Mouse (Mus musculus) left cerebral cortex, adult 11 months (tissue): Measurements from ENCODE around the gene B9d2.
"Not testable (repeated sequence)": the region's sequence is repeated elsewhere in the genome, so short reads cannot be mapped to it uniquely, and the experiment has no call there.

Experiments used
- DNase-seq: peaks from one replicate; pipeline ENCODE4 v3.0.0; 2022; ENCODE audit warnings: low spot score

B9d2 gene

DNA sequence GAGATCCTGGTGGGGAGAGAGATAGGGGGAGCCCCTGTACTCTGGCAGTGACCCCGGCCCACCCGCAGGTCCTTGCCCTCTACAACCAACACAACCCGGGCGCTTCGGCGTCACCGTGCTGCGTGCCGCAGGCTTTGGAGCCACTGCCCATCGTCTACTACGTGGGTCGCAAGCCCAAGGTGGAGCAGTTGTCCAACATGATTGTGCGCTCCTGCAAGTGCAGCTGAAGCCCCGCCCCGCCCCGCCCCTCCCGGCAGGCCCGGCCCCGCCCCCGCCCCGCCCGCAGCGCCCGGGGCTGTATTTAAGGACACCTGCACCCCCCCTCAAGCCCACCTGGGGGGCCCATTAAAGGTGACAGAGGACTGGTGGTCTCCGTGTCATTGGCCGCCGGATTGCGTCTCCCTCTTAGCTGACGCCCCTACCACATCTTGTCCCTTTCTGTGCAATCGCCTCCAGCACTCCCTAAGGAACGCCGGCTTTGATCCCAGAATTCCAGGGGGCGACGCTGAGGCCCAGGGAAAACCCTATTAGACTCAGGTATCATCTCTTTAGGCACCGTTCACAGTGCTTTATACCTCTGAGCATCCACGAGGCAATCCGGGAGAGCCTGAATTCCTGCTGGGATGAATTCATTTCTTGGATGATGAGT, 24.3 kb downstream of the B9d2 start:
- DNase-seq, result no peak

DNA sequence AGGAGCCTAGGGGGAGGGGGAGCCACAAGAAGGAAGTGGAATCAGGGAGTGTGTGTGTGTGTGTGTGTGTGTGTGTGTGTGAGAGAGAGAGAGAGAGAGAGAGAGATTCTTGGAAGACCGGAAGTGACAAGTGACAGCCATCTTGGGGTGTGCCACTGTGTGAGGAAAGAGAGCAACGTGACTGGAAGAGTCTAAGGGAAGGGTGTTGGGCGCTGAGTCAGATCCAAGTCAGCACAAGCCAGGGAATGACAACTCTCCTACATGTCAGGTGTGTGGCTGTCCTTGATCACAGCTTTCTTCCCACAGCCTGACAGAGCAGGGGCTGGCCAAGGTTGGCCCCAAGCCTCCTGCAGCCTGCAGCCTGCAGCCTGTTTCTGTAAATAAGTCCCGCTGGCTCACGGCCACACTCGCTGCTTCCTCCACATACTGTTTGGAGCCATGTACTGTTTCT, 25.2 kb downstream of the B9d2 start:
- DNase-seq, result no peak

DNA sequence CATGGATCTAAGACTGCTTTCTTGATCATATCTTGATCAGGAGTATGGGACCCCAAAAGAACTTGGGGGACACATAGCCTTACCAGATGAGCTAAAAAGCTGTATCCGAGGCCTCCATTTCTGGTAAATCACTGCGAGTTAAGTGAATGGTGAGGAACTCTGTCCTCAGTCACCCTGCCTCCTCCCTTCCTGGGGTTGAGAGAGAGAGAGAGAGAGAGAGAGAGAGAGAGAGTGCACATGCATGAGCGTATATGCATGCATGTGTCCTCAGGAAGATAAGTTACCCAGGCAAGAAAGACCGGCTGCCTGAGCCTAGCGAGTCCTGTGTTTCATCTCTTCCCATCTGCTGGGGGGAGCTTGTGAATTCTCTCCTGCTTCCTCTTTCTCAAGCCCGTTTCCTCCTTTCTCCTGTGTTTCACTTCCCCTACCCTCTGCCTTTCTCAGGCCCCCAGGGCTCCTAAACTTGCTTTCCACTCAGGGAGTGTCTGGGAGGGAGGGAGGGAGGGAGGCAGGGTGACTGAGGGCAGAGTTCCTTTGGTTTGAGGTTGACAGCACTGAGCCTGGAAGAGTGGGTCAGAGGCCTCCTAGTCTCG, 26.1 kb downstream of the B9d2 start:
- DNase-seq, result no peak

DNA sequence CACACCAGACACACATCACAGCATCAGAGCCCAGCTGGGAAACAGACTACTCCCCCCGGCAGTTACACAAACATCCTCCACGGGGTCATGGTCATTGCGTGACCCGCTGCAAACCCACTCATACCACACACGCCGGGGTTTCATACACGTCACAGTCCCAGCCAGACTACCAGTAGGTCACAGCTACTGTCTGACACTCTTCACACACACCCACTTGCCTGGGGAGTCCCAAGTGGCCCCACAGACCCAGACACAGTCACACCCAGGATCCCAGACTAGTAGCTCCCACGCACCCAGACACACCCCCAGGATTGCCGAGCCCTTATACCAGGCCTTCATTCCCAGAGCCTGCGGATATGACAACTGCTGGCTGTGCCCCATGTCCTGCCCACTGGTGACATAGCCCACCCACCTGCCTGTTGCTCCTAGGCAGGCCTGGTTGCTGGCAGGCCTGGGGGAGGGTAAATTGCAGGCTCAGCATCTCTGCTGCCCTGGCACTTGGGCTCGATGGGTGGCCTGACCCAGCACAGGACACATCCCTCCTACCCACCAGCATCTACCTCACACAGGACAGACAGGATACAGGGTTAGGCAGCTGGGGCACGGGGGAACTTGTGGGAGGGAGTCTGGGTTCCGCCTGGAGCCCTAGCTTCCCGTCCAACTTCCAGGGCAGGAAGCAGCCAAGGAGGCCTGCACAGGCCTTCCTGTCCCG, 27.2 kb downstream of the B9d2 start:
- DNase-seq, result no peak

DNA sequence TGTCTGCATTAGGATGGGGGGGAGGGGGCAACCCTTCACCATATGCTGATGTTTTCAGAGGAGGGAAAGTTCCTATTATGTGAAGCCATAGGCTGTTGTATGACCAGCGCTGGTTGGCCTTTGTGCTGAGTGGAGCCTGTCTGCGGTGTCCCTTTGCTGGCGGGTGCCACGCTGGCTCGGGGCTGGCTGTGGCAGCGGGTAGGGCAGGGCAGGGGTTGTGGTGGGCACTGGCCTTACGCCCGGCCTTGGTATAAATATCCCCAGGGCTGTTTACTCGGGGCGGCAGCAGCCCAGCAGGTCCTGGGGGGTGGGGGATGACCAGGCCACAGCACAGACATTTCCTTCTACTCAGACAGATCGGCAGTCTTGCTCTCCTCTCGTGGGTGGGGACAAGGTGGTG, 29.4 kb downstream of the B9d2 start:
- DNase-seq, result no peak

DNA sequence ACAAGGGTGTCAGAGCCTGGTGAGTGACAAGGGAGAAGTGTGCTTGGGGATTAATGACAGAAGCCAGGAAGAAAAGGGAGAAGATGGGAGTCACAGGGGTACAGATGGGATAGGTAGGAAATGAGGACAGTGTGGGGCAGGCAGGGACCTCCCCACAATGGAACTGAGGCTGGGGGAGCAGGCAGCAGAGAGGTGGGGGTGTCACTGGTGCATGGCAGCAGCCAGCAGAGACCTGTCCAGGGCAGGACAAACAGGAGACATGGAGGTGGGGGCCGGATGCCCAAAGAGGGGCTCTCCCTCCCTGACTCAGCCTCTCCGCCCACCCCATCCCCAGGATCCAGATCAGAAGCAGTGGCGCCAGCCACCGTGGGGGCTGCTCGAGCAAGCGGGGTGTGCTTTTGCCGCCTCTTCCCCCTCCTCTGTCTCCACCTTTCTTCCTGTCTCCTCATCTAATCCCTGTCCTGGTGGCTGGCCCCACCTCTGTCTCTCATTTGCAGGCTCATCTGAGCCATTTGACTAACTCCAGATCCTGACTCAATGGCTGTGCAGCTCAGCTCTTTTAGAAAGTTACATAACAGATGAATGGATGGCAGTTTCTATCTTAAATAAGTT, 30.0 kb downstream of the B9d2 start:
- no peak for DNase-seq

DNA sequence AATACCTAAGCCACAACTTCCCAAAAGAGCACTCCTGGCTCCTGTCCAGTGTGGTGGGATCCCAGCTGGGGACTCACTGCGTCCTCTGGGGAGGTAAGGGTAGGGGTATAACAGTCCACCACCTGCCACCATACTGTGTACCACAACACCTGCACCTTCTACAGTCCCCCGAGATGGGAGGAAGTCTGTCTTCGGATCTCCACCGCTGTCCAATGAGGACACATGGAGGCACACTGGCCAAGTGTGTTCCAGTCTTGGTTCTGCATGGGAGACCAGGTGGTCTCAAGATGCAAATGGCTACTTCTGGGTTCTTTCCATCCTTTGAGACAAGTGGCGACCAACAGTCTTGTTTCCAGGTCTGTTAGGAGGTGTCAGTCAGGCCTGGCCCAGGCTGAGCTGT, 30.6 kb downstream of the B9d2 start:
- DNase-seq, result no peak

DNA sequence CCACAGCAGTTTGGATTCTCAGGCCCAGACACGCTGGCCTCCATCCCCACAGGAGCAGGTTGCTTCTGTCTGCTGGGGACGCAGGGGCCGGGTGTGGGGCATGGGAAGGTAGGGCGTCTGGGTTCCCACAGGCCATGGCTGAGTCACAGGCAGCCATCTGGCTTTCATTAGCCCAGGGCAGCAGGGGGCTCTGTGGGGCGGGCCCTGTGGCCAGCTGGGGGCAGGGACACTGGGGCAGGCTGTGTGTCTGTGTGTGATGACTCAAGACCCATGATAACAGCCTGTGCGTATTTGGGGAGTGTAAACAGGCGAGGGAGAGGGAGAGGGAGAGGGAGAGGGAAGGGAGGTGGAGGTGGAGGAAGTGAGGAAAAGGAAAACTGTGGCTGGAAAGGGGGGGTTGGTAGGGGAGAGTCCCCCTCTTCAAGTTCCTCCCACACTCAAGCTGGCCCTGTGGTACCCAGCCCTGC, 31.2 kb downstream of the B9d2 start:
- no peak for DNase-seq

DNA sequence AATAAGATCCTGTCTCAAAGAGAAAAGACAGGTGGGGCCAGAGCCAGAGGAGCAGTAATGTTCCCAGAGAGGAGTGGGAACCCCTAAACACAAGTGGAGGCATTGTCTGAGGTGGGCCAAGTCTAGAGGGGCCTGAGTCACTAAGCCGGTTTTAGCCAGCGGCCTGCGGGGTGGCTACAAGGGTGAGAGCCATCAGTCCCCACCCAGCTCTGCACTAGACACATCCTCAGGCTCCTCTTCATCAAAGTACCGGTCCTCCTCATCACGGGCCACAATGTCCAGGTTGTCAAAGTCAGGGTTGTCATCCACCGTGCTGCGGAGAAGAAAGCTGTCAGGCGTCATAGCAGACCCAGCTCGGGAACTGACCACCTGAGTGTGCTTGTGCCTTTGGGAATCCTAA, 32.2 kb downstream of the B9d2 start:
- no peak for DNase-seq

DNA sequence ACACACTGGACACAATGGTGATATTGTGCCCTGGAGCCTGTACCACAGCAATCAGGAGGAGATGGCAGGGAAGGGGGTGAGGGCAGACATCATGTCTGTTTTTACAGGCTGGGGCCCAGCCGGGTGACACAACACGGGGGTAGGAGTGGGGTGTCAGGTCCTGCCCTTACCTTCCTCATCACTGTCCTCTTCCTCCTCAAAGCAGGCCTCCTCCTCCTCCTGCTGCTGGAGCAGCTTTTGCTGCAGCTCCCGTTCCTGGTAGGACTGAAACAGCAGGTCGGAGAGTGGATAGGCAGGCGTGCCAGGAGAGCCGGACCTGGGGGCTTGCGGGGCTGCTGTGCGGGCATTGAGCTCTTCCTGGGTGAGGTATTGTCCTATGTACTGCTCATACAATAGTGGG, 34.0 kb downstream of the B9d2 start:
- no peak for DNase-seq

DNA sequence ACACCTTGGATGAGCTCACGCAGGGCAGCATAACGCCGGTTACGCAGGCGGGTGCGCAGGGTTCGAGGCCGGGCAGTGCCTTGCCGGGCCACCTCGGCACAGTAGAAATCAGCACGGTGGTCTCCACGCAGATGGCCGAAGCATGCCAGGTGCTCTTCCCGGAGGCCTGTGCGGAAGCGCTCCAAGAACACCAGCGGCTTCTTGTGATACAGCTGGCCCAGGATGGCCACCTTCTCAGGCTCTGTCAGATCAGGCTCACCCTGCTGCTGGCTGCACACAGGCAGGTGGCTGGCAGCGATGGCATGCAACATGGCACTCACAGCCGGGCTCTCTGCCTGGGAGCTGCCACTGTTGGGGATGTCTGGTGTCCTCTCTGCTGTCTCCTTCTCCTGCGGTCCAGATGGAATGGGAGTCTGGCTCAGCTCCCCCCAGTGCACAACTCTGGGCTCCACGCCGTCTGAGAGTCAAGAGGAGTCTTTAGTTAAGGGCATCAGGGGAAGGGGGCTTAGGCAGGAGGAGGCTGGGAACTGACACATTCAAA, 35.2 kb downstream of the B9d2 start:
- no peak for DNase-seq

DNA sequence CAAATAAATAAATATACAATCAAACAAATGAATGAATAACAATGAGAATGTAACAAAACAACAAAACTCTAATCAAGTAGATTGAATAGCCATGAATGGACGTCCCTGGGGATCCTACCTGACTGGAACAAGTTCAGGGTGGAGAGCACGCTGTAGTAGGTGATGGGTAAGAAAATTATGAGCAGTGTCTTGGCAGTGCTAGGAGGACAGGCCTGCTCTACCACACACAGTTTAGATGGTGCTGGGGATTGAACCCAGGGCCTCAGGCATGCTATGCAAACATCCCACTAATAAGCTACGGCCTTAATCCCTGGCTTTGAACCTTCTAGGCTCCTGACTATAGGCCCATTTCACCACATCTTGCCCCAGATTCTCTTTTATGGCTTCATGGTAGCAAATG, 36.9 kb downstream of the B9d2 start:
- DNase-seq, result no peak

DNA sequence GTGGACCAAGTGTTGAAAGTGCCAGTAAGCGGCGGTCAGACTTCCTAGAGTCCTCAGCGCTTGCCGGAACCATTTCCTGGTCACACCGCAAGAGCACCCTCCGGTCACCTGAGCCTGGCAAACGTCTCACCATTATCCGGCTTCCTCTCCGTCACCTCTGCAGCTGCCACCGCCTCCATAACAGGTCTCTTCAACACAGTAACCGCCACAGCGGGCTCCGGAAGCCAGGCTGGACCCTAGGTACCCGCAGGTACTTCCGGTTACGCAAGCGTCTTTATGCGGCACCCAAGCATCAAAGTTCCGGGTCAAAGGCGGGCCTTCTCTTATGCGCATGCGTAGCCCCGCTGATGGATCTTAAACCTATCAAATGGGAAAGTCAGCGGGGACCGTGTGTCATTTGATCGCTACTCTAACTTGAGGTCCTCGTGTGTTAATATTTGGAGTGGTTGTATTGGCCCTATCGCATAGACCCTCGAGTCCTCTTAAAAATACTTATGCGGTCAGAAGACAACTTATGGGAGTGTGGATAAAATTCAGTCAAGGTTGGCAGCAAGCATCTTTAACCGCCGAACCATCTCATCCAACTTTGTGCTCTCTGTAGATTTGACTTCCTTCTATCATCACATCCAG, 38.3 kb downstream of the B9d2 start, which contains the start of gene Ccdc97:
Ccdc97 (minus strand) TSS at position 301 of the 630 bp plus-strand sequence.
- peak; percentile 95 for DNase-seq

DNA sequence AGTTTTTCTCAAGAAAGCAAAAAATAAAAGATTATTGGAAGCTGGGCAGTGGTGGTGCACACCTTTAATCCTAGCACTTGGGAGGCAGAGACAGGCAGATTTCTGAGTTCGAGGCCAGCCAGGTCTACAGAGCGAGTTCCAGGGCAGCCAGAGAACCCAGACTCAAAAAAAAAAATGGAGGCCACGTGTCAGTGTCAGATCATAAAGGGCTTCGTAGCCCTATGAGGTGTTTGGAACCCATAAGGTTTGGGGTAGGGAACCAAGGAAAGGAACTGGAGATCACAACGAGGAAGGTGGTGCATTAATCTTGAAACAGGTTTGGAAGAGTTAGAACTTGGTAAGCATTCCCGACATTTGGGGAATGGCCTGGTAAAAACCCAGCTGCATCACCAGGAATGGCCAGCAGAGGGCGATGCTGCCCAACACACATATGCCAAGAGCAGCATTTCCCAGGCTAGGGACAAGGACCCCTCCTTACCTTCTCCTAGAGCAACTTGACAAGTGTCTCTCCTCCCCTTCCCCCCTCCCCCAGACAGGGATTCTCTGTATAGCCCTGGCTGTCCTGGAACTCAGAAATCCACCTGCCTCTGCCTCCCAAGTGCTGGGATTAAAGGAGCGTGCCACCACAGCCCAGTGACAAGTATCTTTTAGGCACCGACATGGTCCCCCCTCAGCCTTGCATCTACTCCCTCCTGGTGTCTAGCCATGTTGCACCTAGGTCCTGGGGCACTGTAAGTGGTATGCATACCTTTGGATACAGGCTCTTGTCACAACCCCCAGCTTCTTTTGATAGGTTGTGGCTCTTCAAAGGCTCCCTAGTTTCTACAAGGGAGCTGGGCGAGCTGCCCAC, 39.4 kb downstream of the B9d2 start:
- DNase-seq, result peak; percentile 70

DNA sequence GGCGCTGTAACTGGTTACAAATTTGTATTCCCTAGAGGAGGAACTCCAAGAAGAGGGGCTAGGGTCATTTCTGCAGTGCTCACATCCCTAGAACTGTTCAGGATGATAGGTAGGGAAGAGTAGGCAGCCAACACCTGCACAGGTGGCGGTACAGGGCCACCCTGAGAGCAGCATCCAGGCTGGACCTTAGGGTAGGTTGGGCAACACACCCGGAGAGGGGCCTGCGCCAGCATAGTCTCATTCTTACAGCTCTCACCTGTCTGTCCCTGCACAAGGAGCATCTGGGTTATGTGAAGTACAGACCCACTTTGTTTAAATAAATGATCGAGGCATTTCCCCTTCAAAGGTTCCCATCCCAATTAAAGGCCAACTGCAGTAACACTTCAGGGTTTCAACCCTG, 40.2 kb downstream of the B9d2 start:
- no peak for DNase-seq

DNA sequence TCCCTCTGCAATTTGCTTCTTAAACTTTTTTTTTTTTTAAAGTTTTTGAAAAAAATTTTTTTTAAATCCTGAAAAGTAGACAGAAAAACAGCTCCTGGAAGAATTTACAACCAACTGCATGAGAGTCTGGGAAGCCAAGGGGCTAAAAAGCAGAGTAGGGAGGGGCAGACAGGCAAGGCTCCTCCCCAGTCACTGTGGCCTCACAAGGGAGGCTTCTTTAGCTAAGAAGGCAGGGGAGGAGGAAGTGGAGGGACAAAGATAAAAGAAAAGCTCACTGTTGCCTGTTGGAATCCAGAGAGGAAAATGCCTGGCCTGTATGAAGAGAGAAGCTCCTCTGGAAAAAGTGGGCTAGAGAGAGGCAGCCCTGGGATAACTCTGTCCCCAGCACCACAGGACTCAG, 41.2 kb downstream of the B9d2 start:
- DNase-seq, result not testable (repeated sequence)

DNA sequence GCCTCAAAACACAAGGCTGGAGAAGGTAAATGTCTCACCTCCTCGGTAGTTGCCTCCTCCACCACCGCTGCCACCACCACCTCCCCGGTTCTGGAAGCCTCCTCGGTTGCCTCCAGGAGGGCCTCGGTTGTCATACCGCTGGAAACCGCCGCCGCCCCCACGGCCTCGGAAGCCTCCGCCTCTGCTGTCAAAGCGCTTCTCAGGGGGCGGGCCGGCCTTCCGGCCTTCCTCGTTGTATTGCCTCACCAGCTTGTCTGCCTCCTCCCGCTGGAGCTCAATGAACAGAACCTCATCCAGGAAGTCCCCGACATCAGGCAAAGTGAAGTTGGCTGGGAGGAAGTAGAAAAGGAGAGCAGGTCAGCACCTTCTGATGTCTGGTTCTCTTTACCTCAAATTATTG, 45.3 kb downstream of the B9d2 start:
- DNase-seq, result no peak

DNA sequence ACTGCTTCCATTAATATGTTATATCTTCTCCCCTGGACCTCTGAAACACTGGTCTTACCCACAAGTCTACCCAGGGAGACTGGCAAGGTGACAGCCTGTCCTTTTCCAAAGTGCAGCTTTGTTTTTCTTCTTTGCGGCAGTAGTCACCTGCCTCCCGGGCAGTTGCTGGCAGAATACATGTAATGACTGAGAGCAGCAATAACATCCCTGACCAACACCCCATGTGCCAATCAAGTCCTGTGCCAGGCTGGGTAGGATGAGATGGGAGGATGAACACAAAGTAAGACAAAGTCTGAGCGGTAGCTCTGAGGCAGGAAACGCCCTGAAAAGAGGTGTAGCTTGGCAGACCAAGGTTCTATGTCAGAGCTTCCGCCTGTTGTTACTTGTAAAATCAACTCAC, 47.2 kb downstream of the B9d2 start:
- no peak for DNase-seq

DNA sequence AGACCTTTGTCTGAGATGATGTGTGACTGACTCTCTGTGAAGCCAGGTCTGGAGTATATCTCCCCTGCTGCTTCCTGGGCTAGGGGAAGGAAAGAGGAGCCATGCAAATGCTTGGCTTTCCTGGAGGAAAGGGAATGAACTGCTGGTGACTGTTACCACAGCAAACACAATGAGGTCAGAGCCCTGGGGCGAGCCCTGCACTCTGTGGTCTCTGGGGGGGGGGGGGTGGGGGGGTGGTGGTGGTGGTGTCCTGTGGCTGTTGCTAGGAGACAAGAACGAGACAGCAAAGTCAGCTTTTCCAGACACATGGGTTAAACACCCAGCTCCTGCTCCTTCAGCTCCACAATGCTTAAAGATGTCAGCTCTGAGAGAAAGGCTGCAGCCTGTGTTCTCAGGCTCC, 48.8 kb downstream of the B9d2 start:
- DNase-seq, result no peak

DNA sequence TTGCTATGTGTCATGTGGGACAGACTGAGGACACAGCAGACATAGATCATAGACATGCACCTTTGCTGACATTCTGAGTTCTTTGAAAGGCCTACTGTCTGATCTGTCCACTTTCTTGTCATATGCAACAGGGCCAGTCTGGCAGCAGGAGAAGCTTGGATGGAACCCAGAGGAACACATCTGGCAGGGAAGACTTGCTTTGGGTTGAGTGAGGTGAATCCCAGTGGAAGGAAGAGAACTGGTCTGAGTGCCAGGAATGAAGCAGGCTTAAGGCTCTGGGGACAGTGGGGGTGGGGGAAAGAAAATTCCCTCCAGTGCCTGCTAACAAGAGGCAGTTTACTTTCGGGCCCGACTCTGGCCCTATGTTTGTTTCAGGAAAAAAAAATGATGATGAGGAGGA, 49.3 kb downstream of the B9d2 start:
- DNase-seq, result no peak
